Mouse (Mus musculus) lung, postnatal 36 days (tissue): ENCODE results near the gene Ugt1a6b.
A peak's percentile ranks its signal among the peaks of the same experiment; 100 is the strongest.
"Not testable (repeated sequence)": the region's sequence is repeated elsewhere in the genome, so short reads cannot be mapped to it uniquely, and the experiment has no call there.

Experiments
- DNase-seq: peaks from one replicate; pipeline ENCODE4 v3.0.0; 2022; ENCODE audit warnings: mixed read lengths

The Ugt1a6b gene

DNA sequence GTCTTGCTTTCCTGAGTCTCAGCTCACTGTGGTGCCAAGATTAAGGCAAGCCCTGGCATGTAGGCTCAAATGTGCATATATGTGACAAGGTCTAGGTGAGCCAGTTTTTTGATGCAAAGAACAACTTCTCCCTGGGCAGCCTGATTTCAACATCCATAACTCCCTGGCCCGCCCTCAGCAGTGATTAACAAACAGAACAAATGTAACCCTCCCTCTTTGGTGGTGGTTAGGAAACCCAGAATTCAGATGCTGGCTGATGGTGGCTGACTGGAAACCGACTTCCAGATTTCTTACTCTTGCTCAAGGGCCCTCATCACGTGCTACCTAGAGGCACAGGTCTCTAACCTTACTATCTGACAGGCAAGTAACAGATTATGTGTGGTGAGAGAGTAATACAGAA is at the start of gene Ugt1a6b:
Gene Ugt1a6b, plus strand, starts transcription at position 234 of the 400 bp plus-strand sequence.
- peak; percentile 56 for DNase-seq

DNA sequence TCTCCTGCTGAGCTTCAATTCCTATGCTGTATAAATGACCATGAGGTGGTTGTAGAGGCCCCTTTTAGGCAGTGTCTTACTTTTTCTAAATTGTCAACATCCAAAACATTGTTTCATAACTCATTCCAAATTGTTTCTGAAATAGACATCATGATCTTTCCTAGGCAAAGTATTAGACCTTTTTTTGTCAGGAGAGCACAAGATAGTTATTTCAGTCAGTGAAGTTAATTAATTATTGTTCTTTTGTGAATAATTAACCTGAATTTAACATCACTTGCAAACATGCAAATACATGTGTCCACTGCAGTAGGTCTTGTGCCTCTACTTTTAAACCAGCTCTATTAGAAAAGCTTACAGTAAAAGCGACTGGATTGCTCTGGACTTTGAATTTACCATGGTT is 48.0 kb upstream of the Ugt1a6b start, which contains the start of gene Ugt1a10:
Gene Ugt1a10, plus strand, starts transcription at position 301 of the 400 bp plus-strand sequence.
- DNase-seq: no peak

DNA sequence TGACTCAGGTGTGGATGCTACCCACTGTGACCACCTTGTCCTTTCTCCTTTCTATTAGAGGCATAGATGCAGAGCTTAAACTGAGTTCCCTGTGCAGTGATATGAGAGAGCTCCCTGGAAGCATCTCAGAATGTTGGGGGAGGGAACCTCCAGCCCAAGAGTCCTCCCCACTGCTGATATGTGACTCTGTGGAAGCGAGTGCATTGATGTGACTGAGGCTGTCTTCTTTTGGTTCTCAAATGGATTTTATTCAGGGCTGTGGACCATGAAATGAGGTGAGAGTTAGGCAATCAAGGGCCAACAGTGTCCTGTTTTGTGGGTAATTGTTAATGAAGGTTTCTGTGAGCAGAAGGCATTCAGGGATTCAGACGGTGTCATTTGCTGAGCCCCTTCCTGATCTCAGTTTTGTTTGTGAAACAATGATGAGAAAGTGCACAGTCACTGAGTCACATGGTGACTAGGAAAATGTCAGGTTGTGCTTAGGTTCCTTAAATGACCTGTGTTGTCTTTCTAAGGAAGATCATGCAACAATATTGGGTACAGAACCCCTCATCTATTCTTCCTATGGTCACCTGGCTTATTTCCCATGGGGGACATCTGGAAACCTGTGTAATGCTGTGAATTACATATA is 36.5 kb upstream of the Ugt1a6b start:
- DNase-seq: not testable (repeated sequence)

DNA sequence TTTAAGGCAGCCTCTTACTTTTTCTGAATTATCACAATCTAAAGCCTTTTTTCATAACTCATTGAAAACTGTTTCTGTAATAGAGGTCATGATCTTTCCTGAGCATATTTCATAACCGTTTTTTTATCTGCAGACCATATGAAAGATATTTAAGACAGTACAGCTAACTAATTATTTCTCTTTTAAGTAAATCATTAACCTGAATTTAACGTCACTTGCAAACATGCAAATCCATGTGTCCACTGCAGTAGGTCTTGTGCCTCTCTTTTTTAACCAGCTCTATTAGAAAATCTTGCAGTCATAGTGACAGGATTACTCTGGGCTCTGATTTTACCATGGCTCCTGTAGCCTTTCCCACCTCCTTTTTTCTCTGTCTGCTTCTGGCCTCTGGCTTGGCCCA is 32.6 kb upstream of the Ugt1a6b start, which contains the start of gene Ugt1a9:
Gene Ugt1a9, plus strand, starts transcription at position 306 of the 400 bp plus-strand sequence.
- DNase-seq: no peak

DNA sequence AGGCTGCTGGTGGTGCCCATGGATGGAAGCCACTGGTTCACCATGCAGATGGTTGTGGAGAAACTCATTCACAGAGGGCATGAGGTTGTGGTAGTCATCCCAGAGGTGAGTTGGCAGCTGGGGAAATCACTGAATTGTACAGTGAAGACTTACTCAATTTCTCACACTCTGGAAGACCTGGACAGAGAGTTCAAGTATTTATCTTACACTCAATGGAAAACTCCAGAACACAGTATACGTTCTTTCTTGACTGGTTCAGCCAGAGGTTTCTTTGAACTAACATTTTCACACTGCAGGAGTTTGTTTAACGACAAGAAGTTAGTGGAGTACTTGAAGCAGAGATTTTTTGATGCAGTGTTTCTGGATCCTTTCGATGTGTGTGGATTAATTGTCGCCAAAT is 32.1 kb upstream of the Ugt1a6b start:
- DNase-seq: no peak

DNA sequence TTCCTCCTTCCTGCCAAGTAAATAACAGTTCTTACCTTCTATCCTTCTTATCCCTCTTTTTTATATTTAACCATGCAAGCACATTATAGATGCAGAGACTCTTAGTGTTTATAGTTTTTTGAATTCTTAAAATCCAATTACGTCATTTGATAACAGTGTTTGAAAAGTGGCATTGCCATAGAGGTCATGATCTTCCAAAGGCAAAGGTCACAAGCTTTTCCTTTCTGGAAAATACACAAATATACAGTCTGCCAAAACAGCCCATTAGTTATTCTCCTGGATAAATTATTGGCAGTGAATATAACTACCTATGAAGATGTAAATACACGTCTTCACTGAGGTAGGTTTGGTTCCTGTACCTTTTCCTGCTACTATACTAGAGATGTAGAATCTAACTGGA is 28.6 kb upstream of the Ugt1a6b start:
- no peak for DNase-seq

DNA sequence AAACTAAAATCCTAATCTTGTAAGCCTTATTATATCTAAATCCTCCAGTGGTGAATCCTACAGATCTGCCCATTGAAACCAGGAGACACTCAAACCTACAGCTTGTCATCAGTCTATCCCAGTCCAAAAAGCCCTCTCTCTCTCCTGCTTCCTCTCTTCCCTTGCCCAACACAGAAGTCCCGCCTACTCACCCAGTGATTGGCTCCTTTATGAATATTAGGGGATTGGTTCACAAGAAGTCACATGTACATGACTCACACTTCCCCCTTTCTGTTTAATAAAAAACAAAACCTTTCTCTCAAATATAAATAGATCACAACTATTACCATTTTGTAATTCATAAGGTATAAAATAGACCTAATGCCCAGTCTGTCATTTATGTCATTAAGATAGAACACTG is 25.9 kb upstream of the Ugt1a6b start:
- peak; percentile 33 for DNase-seq

DNA sequence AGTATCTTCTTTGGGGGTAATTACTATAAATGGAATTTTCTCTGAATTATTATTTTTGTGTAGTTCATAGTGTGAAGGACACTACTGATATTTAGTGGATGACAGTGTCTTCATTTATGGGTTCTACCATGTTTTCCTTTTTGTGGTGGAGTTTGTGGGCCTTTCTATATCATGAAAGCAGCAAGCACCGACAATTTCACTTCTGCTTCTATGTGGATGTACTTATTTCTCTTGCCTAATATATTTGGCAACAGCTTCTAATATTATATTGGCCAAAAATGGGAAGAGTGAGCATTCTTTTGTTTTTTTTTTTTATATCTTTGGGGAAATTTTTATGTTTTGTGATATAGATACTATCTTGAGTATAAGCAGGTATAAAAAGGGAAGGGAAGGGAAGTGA is 21.4 kb upstream of the Ugt1a6b start:
- no peak for DNase-seq

DNA sequence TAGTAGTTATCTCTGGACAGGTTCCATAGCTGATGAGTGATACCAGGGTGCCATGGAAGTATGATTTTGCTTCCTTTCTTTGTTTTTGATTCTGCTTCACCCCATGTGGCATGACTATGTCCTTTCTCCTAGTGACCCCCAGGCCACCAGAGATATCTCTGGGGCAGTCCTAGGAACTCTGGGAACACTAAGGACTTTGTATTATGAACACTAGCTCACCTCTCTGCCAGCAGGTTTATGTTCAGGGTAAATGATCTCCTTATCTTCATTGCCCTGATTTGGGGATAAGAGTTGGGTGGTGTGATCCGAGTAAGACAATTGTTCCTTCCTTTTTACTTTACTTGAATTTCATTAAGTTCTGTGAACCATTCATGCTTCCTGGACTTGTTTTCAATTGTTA is 16.9 kb upstream of the Ugt1a6b start:
- no peak for DNase-seq

DNA sequence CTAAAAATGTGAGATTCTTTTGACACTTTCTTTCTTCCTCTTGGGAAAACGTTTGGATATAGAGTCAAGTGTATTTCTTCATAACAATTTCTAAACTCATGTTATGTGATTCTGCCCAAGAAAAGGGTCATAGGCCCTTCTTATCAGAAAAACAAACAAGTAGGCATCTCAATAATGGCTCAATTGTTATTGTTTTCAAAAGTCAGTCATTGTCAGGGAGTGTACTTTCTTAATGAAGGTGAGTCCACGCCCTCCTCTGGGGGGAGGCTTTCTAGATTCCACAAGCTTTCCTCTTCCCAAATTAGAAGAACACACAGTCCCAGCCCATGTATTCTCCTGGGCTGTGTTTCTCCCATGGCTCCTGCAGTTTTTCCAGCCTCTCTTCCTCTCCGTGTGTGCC is 15.5 kb upstream of the Ugt1a6b start, which contains the start of gene Ugt1a8:
Gene Ugt1a8, plus strand, starts transcription at position 301 of the 400 bp plus-strand sequence.
- DNase-seq: no peak

DNA sequence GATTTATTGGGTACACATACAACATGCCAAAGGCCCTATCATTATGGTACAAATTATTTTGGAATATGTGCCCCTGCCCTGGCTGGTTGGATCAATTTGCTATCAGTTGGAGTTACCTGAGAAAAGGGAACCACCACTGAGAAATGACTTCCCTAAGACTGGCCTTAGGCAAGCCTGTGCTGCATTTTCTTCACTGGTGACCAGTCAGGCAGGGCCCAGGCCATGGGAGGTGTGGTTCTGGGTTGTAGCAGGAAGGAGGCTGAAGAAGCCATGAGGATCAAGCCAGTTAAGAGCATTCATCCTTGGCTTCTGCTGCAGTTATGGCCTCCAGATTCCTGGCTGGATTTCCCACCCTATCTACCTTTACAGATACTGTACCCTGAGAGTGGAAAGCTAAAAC is 10.7 kb upstream of the Ugt1a6b start:
- DNase-seq: peak; percentile 35

DNA sequence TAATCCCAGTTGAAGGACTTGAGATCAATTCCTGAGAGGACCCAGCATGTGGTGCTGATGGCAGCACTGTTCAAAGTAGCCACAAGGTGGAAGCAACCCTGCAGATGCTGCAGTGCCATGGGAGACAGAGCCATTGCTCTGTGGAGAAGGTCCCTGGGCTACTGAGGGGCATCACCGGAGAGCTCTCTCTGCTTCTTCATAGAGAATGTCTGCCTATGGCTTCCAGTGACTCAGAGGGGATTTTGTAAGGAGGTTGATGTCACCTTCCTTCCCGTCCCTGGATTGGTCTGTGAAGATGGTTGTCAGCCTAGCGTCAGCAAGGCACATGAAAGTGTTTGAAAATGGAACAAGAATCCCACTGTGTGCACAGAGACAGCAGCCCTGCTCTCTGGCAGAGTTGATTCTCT is 8.8 kb upstream of the Ugt1a6b start:
- DNase-seq: peak; percentile 16

DNA sequence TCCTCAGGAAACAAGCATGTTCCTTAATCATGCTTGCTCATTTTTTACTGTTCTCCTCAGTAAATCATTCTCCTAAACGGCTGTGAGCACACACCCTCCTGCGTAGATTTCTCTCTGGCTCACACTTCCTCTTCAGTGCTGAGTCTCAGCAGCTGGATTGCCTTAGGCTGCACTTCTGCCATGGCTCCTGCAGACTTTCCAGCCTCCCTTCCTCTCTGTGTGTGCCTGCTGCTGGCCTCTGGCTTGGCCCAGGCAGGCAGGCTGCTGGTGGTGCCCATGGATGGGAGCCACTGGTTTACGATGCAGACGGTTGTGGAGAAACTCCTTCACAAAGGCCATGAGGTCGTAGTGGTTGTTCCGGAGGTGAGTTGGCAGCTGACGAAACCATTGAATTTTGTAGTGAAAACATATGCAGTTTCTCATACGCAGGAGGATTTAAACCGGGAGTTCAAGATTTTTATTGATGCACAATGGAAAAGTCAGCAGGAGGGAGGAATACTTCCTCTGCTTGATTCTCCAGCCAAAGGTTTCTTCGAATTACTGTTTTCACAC is 8.0 kb upstream of the Ugt1a6b start, which contains the start of gene Ugt1a7c:
Gene Ugt1a7c, plus strand, starts transcription at position 122 of the 552 bp plus-strand sequence.
- DNase-seq: peak; percentile 63

DNA sequence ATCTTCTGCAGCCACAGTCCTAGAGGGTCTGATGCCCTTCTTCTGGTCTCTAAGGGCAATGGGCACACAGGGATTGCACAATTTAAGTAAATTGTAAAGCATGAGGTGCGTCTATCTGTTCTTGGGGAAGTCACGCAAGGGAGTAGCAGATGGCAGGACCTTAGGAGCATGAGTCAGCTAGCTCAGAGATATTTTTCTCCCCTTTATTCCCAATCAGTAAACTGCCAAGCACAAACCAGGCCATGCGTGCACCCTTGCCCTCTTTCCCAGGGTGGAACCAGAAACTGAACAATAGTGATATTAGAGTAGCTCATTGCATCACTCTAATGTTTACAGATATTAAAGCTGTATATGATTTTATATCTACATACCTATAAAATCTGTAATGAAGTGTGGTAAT is 4.5 kb upstream of the Ugt1a6b start:
- DNase-seq: not testable (repeated sequence)

DNA sequence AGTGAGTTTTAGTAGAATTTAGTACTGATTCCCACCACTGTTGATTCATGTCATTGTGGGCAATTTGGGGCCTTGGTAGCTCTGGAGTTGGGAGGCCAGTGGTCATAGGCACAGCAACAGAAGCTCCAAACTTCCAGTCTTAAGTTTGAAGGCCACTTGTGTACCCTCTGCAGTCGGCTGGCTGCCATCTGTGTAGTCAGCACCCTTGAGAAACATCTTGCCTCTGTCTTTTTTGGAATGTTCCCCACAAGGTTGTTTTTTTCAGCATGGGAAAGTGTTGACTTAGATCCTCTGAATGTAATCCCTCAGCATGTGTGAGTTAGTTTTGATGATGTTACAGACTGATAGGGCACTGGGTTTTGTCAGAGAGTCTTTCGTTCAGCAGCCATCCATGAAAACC is 3.4 kb upstream of the Ugt1a6b start:
- not testable (repeated sequence) for DNase-seq

DNA sequence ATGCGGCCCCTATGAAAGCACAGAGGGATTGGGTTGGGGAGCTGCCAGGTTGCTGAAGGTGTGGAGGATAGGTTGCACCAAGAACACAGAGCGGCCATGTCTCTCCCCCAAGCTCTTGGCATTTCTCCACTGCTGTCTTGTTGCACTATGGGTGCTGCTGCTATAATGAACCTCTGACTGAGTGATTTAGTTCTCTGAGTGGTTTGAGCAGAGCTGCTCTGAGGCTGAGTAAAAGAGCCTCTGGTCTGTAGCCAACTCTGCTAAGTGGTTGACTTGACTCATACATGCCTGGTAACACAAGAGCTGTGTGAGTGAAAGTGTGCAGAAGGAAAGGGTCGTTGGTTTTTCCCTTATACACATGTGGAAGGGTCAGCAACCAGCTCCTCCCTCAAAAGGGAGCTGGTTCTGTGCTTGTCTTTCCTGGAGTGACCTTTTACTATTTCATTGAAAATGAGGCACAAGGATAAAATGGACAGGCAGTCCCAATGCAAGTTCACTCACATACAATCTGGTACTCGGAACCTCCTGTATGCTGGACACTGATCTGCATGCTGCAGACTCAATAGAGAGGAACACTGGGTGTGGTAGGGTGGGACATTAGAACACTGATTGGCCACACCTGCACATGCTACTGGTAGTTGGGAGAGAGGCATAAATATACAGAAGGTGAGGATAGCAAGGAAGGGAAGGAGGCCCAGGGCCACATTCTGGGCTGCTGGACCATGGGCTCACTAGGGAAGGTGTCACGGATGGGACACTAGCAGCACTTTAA is 831 bp downstream of the Ugt1a6b start:
- not testable (repeated sequence) for DNase-seq

DNA sequence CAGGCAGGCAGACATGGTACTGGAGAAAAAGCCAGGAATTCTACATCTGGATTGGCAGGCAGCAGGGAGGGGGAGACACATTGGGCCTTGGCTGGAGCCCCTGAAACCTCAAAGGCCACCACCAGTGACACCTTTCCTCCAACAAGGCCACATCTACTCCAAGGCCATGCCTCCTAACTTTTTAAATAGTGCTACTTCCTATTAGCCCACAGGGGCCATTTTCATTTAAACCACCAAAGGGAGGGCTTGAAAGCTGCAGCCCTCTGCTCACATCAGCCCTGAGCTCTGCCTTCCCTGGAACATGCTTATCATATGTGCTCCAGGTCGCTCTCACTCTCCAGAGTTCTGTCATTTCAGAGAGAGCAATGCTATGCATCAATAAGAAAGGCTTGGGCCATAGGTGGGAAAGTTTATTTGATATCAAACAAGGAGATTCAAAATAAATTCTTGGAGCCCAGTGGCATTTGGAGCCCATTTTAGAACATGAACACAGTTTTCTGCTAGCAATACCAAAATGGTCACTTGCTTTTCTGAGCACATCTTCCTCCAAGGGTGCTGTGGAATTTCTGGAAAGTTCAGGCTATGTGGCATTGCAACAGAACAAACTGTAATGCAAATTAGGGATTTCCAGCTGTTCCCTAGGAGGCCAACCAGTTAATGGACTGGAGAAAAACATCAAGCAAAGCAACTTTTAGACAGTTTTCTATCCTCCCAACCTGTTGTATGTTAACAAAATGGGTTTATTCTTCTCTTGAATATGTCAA is 1.8 kb downstream of the Ugt1a6b start:
- no peak for DNase-seq

DNA sequence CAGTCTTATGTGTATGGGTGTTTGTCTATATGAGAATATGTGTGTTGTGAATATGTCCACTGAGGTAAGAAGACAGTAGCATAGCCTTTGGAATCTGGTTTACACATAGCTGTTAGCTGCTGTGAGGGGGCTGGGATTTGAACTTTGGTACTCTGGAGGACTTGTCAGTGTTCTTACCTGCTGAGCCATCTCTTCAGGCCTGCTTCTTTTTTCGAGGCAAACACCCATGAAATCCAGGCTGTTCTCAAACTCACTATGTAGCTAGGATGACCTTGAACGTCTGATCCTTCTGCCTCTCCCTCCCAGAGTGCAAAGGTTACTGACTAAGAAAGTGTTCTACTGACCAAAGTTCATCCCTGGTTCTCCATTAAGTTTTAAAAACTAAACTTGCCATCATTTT is 2.6 kb downstream of the Ugt1a6b start:
- DNase-seq: no peak

DNA sequence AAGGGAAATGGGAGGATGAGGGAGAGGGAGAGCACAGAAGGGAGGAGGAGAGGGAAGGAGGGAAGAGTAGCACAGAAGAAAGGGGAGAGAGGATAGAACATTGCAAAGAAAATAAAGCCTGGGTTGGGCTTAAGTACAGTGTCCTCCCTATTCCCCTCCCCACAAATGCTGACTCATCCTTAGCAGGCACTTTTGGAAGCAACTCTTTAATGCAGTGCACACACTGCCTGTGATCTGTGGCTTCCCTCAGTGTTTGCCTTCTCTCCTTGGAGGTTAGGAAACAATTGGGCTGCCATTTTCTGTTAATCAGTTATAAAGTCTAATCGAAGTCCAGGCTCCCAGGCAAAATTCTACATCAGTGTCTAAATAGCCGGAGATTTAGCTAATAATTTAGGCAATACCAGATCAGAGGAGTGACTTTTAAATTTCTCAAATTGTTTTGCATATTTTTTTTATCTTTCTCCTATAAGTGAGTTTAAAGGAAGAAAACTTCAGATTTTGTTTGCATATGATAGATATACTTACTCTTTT is 6.0 kb downstream of the Ugt1a6b start:
- not testable (repeated sequence) for DNase-seq

DNA sequence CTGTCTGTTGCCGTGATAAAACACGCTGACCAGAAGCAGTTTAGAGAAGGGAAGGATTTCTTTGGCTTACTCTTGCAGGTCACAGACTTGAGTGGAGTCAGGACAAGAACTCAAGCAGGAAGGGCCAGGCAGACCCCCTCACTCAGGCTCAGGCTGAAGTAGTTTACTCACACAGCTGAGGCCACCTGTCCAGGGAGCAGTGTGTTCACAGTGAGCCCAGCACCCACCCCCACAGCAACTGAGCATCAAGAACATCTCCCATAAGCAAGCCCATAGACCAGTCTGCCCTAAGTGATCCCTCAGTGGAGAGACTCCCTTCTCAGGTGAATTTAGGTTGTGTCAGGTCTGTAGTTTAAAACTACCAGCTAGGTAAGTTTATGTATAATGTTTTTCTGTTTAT is 6.6 kb downstream of the Ugt1a6b start:
- not testable (repeated sequence) for DNase-seq

DNA sequence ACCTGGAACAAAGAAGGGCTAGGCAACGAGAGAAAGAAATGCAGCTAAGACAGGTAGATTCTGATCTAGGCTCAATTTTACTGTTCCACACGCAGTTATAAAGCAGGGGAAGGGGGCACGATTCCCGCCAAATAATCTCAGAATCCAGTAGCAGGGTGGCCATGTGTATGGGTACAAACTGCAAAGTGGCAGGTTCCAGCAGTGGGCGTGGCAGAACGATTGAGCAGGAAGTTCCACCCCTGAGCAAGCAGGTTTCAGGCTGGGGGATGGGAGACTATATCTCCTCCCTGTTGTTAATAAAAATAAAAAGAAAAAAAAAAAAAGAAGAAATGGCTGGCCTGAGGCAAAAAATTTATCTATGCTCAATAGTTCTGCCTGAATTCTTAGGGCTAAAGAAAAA is 9.7 kb downstream of the Ugt1a6b start:
- DNase-seq: not testable (repeated sequence)

DNA sequence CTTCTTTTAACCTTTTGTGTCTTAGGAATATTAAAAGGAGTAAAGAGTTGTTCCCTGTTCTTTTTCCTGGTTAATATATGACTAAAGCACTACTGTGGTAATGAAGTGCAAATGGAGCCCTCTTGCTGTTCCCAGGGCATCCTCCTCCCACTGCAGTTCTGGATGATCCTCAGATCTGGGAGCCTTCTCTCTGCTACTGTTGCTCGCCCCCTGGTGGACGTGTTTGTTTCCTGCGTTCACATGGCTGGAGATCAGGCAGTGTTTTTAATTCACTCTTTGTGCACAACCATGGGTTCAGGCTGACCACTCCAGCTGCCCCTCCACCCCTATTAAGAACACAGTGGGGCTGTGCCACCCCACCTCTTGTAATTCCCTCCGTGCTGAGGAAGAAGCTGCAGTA is 17.5 kb downstream of the Ugt1a6b start:
- DNase-seq: not testable (repeated sequence)

DNA sequence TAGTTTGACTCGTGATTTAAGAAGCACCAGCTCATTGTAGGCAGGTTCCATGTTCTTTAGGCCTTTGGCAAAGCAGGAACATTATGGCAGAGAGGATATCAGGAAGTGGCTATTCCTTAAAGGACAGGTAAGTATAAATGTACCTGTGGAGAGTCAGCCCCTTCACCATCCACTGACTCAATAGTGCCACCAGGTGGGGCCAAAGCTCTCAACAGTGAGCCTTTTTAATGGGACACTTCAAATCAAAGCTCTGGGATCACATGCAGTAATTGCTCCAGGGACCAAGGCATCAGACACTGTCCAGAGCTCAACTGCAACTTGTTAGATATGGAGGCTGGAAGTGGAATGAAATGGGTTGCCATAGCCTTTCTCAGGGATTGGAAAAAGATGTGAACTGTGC is 18.5 kb downstream of the Ugt1a6b start:
- DNase-seq: peak; percentile 80
